Mouse (Mus musculus) ES-E14 (cell line): ENCODE measurements at regions not wholly inside any gene's neighbourhood (a gene's known extent, or its start where the extent isn't known, plus 50 kb on each side); places are given as distances from the start of the nearest gene placed in this dataset.

Experiments
- DNase-seq: peaks from one replicate; pipeline ENCODE4 v3.0.0-alpha.2; 2013; ENCODE audit warnings: low read depth, low spot score
- H3K27ac ChIP-seq: 2 replicates; pipeline ENCODE4 v1.5.1; 2012; ENCODE audit warnings: low read depth, mild to moderate bottlenecking, low read length, moderate library complexity, mixed read lengths; ENCODE audit not compliant: poor library complexity, insufficient read depth, severe bottlenecking
- H3K36me3 ChIP-seq: 2 replicates; pipeline ENCODE4 v1.6.1; 2012; ENCODE audit warnings: mild to moderate bottlenecking, low read length, moderate library complexity, mixed read lengths; ENCODE audit not compliant: control insufficient read depth, poor library complexity, insufficient read depth, severe bottlenecking
- H3K4me1 ChIP-seq, 2 experiments: fragments of 150-350 bp in 1 of 2; sonication (generic) in 1 of 2; 2 replicates each; pipeline ENCODE4 v1.6.1; 2012; ENCODE audit warnings: low read length in 2 of 2, mild to moderate bottlenecking in 1 of 2, mixed read lengths in 1 of 2; ENCODE audit not compliant: control insufficient read depth in 2 of 2, insufficient read depth in 2 of 2, poor library complexity in 1 of 2
- H3K4me3 ChIP-seq, 2 experiments: fragments of 150-350 bp in 1 of 2; sonication (generic) in 1 of 2; 2 replicates each; pipeline ENCODE4 v1.5.1; 2012; ENCODE audit warnings: low read length in 2 of 2, low read depth in 1 of 2, mild to moderate bottlenecking in 1 of 2, mixed read lengths in 1 of 2; ENCODE audit not compliant: insufficient read depth in 1 of 2, poor library complexity in 1 of 2, severe bottlenecking in 1 of 2
- H3K9ac ChIP-seq: 2 replicates; pipeline ENCODE4 v1.6.1; 2012; ENCODE audit warnings: low read depth, mild to moderate bottlenecking, low read length, mixed read lengths; ENCODE audit not compliant: poor library complexity, insufficient read depth, severe bottlenecking
- H3K9me3 ChIP-seq: fragments of 150-350 bp; sonication (generic); 2 replicates; pipeline ENCODE4 v1.6.1; 2012; ENCODE audit warnings: low read depth, mild to moderate bottlenecking, low read length; ENCODE audit not compliant: control insufficient read depth, insufficient read depth
- CHD2 ChIP-seq: IDR thresholded peaks from 2 replicates; pipeline ENCODE4 v1.6.1; 2014; ENCODE audit warnings: mild to moderate bottlenecking, low read depth, low read length, inconsistent platforms
- HCFC1 ChIP-seq: IDR thresholded peaks from 2 replicates; pipeline ENCODE4 v1.6.1; 2012; ENCODE audit warnings: low read length, inconsistent platforms, borderline replicate concordance; ENCODE audit not compliant: insufficient read depth
- MAFK ChIP-seq: IDR thresholded peaks from 2 replicates; pipeline ENCODE4 v1.6.1; 2014; ENCODE audit warnings: mild to moderate bottlenecking, low read depth, low read length, inconsistent platforms; ENCODE audit not compliant: insufficient read depth
- ZC3H11A ChIP-seq: IDR thresholded peaks from 2 replicates; pipeline ENCODE4 v1.6.1; 2012; ENCODE audit warnings: low read depth, mild to moderate bottlenecking, inconsistent platforms, low read length, borderline replicate concordance
- ZNF384 ChIP-seq: IDR thresholded peaks from 2 replicates; pipeline ENCODE4 v1.6.1; 2012; ENCODE audit warnings: low read depth, low read length, inconsistent platforms
- in situ Hi-C, 2 experiments: fragments of 600-800 bp; cut with MboI; formaldehyde crosslinking; loops; one replicate each; pipeline ENCODE4 v1.15.1; 2025; ENCODE audit warnings: low sequenced_read_pairs in 2 of 2, inconsistent platforms in 1 of 2; ENCODE audit not compliant: unreplicated experiment in 2 of 2

GRCm38 (mm10) chr17:63003911-63004310 is 122.8 kb upstream of the Efna5 start:
- no peaks in the 10 kb centered on the region for H3K4me1 ChIP-seq
- H3K4me3 ChIP-seq = no peak overlapping the region
- no peaks in the 10 kb centered on the region for H3K36me3 ChIP-seq
- no peaks in the 10 kb centered on the region for H3K9me3 ChIP-seq
- TF ChIP-seq MAFK (no peak), ZC3H11A (no peak), CHD2 (no peak), HCFC1 (no peak), ZNF384 (no peak)
- no peak overlapping the region for H3K9ac ChIP-seq
- H3K27ac ChIP-seq = no peak overlapping the region
- in situ Hi-C loops = no loop called here
- DNase-seq = no peak

GRCm38 (mm10) chr17:63002729-63003128 is 121.6 kb upstream of the Efna5 start:
- TF ChIP-seq CHD2 = no peak
- no peak for TF ChIP-seq ZNF384
- TF ChIP-seq ZC3H11A = no peak
- no peak for TF ChIP-seq MAFK
- no peak for TF ChIP-seq HCFC1
- no peak for DNase-seq
- Histone ChIP-seq H3K4me3 (no peak overlapping the region), H3K27ac (no peak overlapping the region), H3K4me1 (no peaks in the 10 kb centered on the region), H3K36me3 (no peaks in the 10 kb centered on the region), H3K9me3 (no peaks in the 10 kb centered on the region), H3K9ac (no peak overlapping the region)
- in situ Hi-C loops = no loop called here

GRCm38 (mm10) chr17:63001898-63002297 is 120.8 kb upstream of the Efna5 start:
- Histone ChIP-seq H3K4me1 (no peaks in the 10 kb centered on the region), H3K27ac (no peak overlapping the region), H3K9ac (no peak overlapping the region), H3K9me3 (no peaks in the 10 kb centered on the region), H3K4me3 (no peak overlapping the region), H3K36me3 (no peaks in the 10 kb centered on the region)
- DNase-seq = no peak
- TF ChIP-seq CHD2 (no peak), MAFK (no peak), ZNF384 (no peak), HCFC1 (no peak), ZC3H11A (no peak)
- in situ Hi-C loops = no loop called here

GRCm38 (mm10) chr17:62997691-62998090 is 116.6 kb upstream of the Efna5 start:
- in situ Hi-C loops = no loop called here
- TF ChIP-seq HCFC1 = no peak
- TF ChIP-seq ZNF384 = no peak
- TF ChIP-seq MAFK = no peak
- no peak for TF ChIP-seq CHD2
- no peak for TF ChIP-seq ZC3H11A

GRCm38 (mm10) chr17:62995316-62995715 is 114.2 kb upstream of the Efna5 start:
- no peak for DNase-seq
- Histone ChIP-seq H3K9me3 (no peaks in the 10 kb centered on the region), H3K4me1 (no peaks in the 10 kb centered on the region), H3K9ac (no peak overlapping the region), H3K27ac (no peak overlapping the region), H3K36me3 (no peaks in the 10 kb centered on the region), H3K4me3 (no peak overlapping the region)
- in situ Hi-C loops = no loop called here
- TF ChIP-seq MAFK (no peak), CHD2 (no peak), HCFC1 (no peak)

More at GRCm38 (mm10) chr17:62997691-62998090, 116.6 kb upstream of the Efna5 start:
- Histone ChIP-seq H3K27ac (no peak overlapping the region), H3K4me1 (no peaks in the 10 kb centered on the region), H3K9ac (no peak overlapping the region), H3K9me3 (no peaks in the 10 kb centered on the region), H3K36me3 (no peaks in the 10 kb centered on the region), H3K4me3 (no peak overlapping the region)
- DNase-seq = no peak
